Mouse (Mus musculus) ES-E14 (cell line): ENCODE data around the gene Plpp2.

Experiments
- CHD2 ChIP-seq: IDR thresholded peaks from 2 replicates; pipeline ENCODE4 v1.6.1; 2014; ENCODE audit warnings: mild to moderate bottlenecking, low read depth, low read length, inconsistent platforms
- HCFC1 ChIP-seq: IDR thresholded peaks from 2 replicates; pipeline ENCODE4 v1.6.1; 2012; ENCODE audit warnings: low read length, inconsistent platforms, borderline replicate concordance; ENCODE audit not compliant: insufficient read depth
- MAFK ChIP-seq: IDR thresholded peaks from 2 replicates; pipeline ENCODE4 v1.6.1; 2014; ENCODE audit warnings: mild to moderate bottlenecking, low read depth, low read length, inconsistent platforms; ENCODE audit not compliant: insufficient read depth
- ZC3H11A ChIP-seq: IDR thresholded peaks from 2 replicates; pipeline ENCODE4 v1.6.1; 2012; ENCODE audit warnings: low read depth, mild to moderate bottlenecking, inconsistent platforms, low read length, borderline replicate concordance

DNA sequence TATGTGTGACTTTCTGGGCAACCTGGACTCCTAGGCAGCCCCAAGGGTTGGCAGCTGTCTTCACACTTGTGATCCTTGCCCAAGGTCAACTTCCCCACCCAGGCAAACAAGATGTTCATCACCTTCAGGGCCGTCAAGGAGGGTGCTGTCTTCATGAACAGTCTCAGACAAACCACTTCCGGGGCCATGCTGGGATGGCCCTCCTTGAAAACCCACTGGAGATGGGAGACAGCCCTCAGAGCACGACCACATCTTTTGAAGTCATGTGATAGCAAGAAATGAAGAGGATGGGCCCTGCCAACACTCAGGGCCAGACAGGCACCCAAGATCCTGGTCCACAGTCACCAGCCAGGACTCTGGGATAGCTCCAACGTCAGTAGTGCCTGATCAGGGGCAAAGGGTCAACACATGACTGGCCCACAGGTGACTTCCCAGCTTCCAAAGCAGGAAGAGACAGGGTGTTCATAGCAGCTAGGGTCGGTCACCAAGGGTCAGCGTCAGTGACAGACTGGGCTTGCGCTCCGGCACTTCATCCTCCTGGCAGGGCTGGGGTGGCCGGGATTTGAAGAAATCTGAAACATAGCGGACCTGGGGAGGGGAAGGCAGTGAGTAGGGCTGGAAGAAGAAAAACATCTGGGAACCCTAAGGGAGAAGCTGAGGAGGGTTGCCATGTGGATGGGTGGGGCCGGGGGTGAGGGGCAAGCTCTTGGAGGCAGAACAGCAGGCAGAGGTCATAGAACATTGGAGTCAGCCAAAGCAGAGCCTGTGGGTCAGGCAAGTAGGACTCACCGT, 6.7 kb downstream of the Plpp2 start:
- no peak for TF ChIP-seq MAFK
- TF ChIP-seq CHD2 = no peak
- no peak for TF ChIP-seq ZC3H11A
- TF ChIP-seq HCFC1 = no peak
